Mouse (Mus musculus) CD8-positive naive resting alpha-beta T cell, adult 57 days (primary cell): ENCODE measurements around the gene Plekhm1. TPM values are rescaled to one million over a fixed set of nuclear protein-coding genes. Genes with fewer than 3 reads are reported as not detected.

Experiments
- total RNA-seq: library from RNA; stranded (reverse); gene quantifications from one replicate; pipeline ENCODE4 v1.2.4, GENCODE M21; 2023

The Plekhm1 gene
- 36.6 TPM for total RNA-seq

DNA sequence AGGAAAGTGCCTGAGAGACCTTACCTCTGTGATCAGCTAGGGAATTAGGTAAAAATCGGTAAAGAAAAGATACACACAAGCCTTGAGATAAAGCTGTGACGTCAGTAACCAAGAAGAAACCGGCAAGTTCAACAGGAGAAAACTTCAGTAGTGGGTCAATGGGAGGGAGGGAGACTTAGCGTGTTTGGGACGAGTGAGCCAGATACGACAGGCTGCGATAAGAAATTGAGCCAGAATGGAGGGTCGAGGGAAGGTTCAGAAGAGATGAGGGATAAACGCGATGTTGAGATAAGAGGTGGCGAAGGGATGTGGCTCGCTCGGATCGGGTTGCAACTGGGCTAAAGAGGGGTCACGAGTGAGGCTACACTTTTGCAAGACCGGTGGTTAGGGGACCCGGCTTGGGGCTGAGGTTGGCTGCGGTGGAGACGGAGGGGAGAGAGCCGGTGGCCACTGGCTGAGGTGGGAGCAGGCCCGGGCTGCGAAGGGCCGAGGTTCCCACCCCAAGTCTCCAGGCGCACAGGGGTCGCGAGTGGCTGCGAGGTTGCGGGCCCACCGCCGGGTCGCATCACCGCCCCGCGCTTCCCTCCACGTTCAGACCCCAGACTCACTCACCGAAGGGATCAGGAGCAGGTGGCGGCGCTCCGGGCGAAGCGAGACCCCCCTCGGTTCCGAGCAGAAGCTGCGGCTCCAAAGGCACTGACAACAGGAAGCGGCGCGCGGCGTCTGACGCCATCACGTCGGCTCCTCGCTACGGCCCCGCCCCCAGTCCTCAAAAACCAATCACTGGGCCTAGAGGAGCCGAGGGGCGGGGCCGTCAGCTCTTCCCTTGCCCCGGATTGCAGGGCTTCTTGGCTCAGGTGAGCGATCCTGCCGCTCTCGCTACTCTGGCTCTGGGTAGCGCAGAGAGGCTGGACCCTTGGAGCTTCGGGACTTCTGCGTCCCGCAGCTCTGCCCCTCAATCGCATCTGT is at the start of gene Plekhm1:
TSS of gene Plekhm1 (minus strand) at position 707 of the 969 bp plus-strand sequence.

DNA sequence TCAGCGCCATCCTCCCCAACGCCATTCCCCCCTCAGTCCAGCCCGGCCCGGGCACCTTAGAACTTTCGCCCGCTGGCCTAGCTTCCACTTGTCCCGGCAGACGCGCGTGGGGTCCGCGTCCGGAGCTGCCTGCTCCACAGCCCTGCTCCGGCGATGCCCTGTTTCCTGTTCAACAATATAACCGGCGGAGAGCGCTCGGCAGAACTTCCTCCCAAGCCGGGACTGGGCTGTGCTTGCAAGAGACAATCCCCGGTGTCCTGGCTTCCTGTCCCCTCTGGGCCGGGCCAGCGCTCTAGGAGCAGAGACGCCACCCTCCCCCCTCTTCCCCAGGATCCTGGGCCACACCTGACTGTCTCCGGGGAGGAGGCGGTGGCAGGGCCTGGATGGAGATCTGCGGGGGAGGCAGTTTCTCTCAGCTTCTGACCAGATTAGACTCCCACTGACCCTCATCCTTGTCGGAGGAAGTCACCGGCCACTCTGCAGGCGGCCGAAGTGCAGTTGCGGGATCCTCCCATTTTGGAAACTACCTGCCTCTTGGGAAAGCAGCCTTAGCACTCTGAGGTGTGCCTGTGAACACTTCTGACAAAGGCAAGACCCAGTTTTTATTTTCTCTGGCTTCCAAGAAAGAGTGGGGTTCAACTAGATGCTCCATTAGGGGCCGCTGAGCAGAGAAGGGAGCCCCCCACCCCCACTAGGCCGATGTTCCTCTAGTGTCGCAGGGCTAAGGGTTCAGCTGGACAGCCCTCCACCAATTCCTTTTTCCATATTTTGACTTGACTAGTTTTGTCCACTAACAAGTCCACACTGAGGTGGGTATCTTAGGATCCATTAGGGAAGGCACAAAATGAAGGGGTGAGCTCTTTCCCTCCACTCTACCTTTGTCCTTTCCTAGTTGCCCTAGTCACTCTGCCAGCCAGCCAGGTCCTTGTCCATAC is 49.0 kb downstream of the Plekhm1 start, which contains the start of gene Arhgap27:
TSS of gene Arhgap27 (minus strand) at position 479 of the 935 bp plus-strand sequence.

Other genes starting within 250 kb of the Plekhm1 start
- 392 TPM for gene Fmnl1, start 241.6 kb downstream of the Plekhm1 start, total RNA-seq
- not detected for gene 1700023F06Rik, start 204.1 kb downstream of the Plekhm1 start, total RNA-seq
- not detected for gene Spata32, start 194.3 kb downstream of the Plekhm1 start, total RNA-seq
- gene Map3k14, start 145.2 kb downstream of the Plekhm1 start, total RNA-seq = 69.7 TPM
- gene Arhgap27, start 49.0 kb downstream of the Plekhm1 start, total RNA-seq = 71.4 TPM
- gene Lrrc37a, start 91.9 kb upstream of the Plekhm1 start, total RNA-seq = not detected
- gene Gm884, start 208.5 kb upstream of the Plekhm1 start, total RNA-seq = not detected
- not detected for gene Lyzl6, start 226.2 kb upstream of the Plekhm1 start, total RNA-seq
- not detected for gene Rprml, start 236.9 kb upstream of the Plekhm1 start, total RNA-seq